ENCODE assay signal across 8 mouse cellular contexts in the genomic region with DNA sequence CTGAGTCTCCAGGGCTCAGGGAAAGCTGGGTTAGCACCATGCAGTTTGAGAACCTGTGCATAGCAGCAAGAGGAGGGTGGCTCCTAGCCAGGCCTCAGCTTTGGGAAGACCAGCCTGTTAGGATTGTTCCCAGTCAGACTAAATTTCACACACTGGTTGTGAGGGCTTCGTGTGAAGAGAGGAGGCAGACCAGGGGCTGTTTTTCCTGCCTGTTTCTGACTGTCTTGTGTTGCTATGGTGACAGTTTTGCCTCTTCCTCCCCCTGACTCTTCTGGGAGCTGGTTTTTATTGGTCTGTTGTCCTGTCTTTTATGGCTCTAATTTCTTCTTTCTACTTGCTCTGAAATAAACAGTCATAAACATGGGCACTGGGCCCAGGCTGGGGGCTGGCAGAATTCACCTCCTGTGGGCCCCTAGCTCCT. TPM values are rescaled to one million over a fixed set of nuclear protein-coding genes. Genes with fewer than 3 reads are reported as not detected.
DNase-seq lines count a peak whose midpoint lies in the region; ATAC-seq and TF ChIP-seq lines count a peak whose summit lies in the region.

No protein-coding gene starts in this region.

- ATAC-seq in activated CD4-positive, CD25-positive, alpha-beta regulatory T cell, adult 4 months = peak; percentile 60
- ATAC-seq in forebrain, embryonic 11.5 days (replicated peaks; ENCODE audit: low FRiP score) = peak; percentile 14; the same call in 1 of the 2 replicates
- ATAC-seq in intestine, embryonic 16.5 days = peak; percentile 38

- no peak for TF ChIP-seq CTCF in gastrocnemius, adult 2 months (IDR thresholded peaks at IDR 0.05)

- no peaks in the 10 kb centered on the region for H3K36me3 ChIP-seq in forebrain, embryonic 11.5 days (ENCODE audit: control insufficient read depth, insufficient read depth, low read length)
- no peaks in the 10 kb centered on the region for H3K36me3 ChIP-seq in intestine, embryonic 16.5 days (ENCODE audit: control insufficient read depth, insufficient read depth, low read length)

- peaks cover 5% of the 10 kb centered on the region; the same call in 1 of the 2 replicates for H3K4me1 ChIP-seq in forebrain, embryonic 11.5 days (replicated peaks; ENCODE audit: control insufficient read depth, insufficient read depth, low read length)
- peaks cover 21% of the 10 kb centered on the region for H3K4me1 ChIP-seq in intestine, embryonic 16.5 days (ENCODE audit: control insufficient read depth, insufficient read depth, low read length)

- 0 out of 2 replicates have a peak overlapping the region, but pooled peaks have one; percentile 24 for H3K4me2 ChIP-seq in forebrain, embryonic 11.5 days (ENCODE audit: low read depth, low read length, severe bottlenecking)
- peak overlapping the region; percentile 83 for H3K4me2 ChIP-seq in intestine, embryonic 16.5 days (ENCODE audit: low read depth, low read length)

- H3K4me3 ChIP-seq in gastrocnemius, adult 2 months = peak overlapping the region; percentile 90
- H3K4me3 ChIP-seq in forebrain, embryonic 11.5 days (ENCODE audit: low read depth, low read length) = no peak overlapping the region
- H3K4me3 ChIP-seq in intestine, embryonic 16.5 days (ENCODE audit: low read length) = peak overlapping the region; percentile 72

- no peaks in the 10 kb centered on the region; the same call in 1 of the 2 replicates for H3K27me3 ChIP-seq in forebrain, embryonic 11.5 days (ENCODE audit: control insufficient read depth, insufficient read depth, low read length)
- no peaks in the 10 kb centered on the region for H3K27me3 ChIP-seq in intestine, embryonic 16.5 days (replicated peaks; ENCODE audit: control insufficient read depth, insufficient read depth, low read length)

- no peak overlapping the region for H3K9ac ChIP-seq in forebrain, embryonic 11.5 days (ENCODE audit: low read length)
- H3K9ac ChIP-seq in intestine, embryonic 16.5 days (ENCODE audit: low read depth, low read length) = no peak overlapping the region

- no peaks in the 10 kb centered on the region for H3K9me3 ChIP-seq in forebrain, embryonic 11.5 days (ENCODE audit: control insufficient read depth, low read length)
- H3K9me3 ChIP-seq in intestine, embryonic 16.5 days (ENCODE audit: control insufficient read depth, low read length) = no peaks in the 10 kb centered on the region

- intact Hi-C loops in gastrocnemius, adult 2 months (cut with DNase I) = loop anchor here (5.0 to 10.0 kb wide), 3 partner anchors 49 to 131 kb away; no protein-coding TSS in a partner anchor
- intact Hi-C loops in gastrocnemius, postnatal 14 days (cut with DNase I; ENCODE audit: low total_unique reads) = loop anchor here (10.0 kb wide), 1 partner anchor 51 kb away; no protein-coding TSS in a partner anchor

- H3K27ac ChIP-seq in gastrocnemius, adult 2 months = peak overlapping the region; percentile 90
- H3K27ac ChIP-seq in forebrain, embryonic 11.5 days (ENCODE audit: low read depth, low read length) = no peak overlapping the region
- no peak overlapping the region for H3K27ac ChIP-seq in intestine, embryonic 16.5 days (ENCODE audit: low read length)

- DNase-seq in gastrocnemius, adult 2 months = no peak
- DNase-seq in gastrocnemius, postnatal 14 days = no peak
- DNase-seq in forebrain, embryonic 11.5 days (ENCODE audit: low spot score) = no peak
- peak; percentile 72 for DNase-seq in lung, postnatal 10 days
- DNase-seq in right cerebral cortex, postnatal 36 days (ENCODE audit: low spot score in 2 of 2) = peak; percentile 54 to 66
- DNase-seq in urinary bladder, postnatal 10 days (ENCODE audit: low spot score) = no peak

- WGBS in forebrain, embryonic 11.5 days = 13% methylated on average over 1 of the region's 1 CpGs
- WGBS in intestine, embryonic 16.5 days = 4% methylated on average over 1 of the region's 1 CpGs

RNA-seq across cellular contexts. Expression of a gene that starts 1.4 kb away (rescaled TPM):
- total RNA-seq in gastrocnemius, adult 2 months (2021) = 1 to 10 TPM; 5.5 to 6.3 TPM
- 10 to 100 TPM; 10.5 to 12.8 TPM for total RNA-seq in gastrocnemius, postnatal 14 days (2021)
- 10 to 100 TPM; 39.5 to 44.9 TPM for polyA plus RNA-seq in activated CD4-positive, CD25-positive, alpha-beta regulatory T cell, adult 4 months (2017; shearing (Covaris generic))
- polyA plus RNA-seq in forebrain, embryonic 11.5 days (2014; fragmentation: Nextera tagmentation; extraction: Ambion mirVana) = 10.7 and 12.9 TPM in 2 replicates
- polyA plus RNA-seq in intestine, embryonic 16.5 days (2015; fragmentation: Nextera tagmentation; extraction: Ambion mirVana) = 7.8 and 8.6 TPM in 2 replicates

Comparison
In these comparisons a context has a peak if more than half of its experiments do, and no peak if none do; other contexts are left out.
1. DNase-seq: peak in lung, postnatal 10 days (single experiment) and right cerebral cortex, postnatal 36 days (2 of 2); none in gastrocnemius, adult 2 months (single experiment), gastrocnemius, postnatal 14 days (single experiment), forebrain, embryonic 11.5 days (single experiment) and urinary bladder, postnatal 10 days (single experiment).
2. Peak in every context shown above with its lines, with median percentiles within 50 percentile points of each other: ATAC-seq.